Mouse (Mus musculus): ENCODE data around the gene Nrg3.

GRCm38 (mm10) chr14:38824891-38825290, 648.0 kb downstream of the Nrg3 start:
- TF ChIP-seq POLR2A (IDR thresholded peaks at IDR 0.05; ENCODE audit: low read depth, low read length) (no peak), CTCF (IDR thresholded peaks at IDR 0.05; ENCODE audit: extremely low read depth, insufficient read depth, insufficient read length, insufficient replicate concordance) (no peak)

Measured in spleen, adult 2 months (tissue).